Mouse (Mus musculus) testis, adult 2 months (tissue): ENCODE data around the gene Cotl1.

ENCODE experiments used
- CTCF ChIP-seq: fragments of 200-500 bp; IDR thresholded peaks from 2 replicates; pipeline ENCODE4 v1.5.1; 2012; ENCODE audit warnings: low read depth, mild to moderate bottlenecking, inconsistent platforms, low read length, moderate library complexity; ENCODE audit not compliant: control insufficient read depth, insufficient read depth, insufficient replicate concordance
- POLR2A ChIP-seq: fragments of 200-500 bp; IDR thresholded peaks from 2 replicates; pipeline ENCODE4 v1.6.1; 2012; ENCODE audit warnings: low read depth, mild to moderate bottlenecking, inconsistent platforms, low read length, moderate library complexity; ENCODE audit not compliant: control insufficient read depth

DNA sequence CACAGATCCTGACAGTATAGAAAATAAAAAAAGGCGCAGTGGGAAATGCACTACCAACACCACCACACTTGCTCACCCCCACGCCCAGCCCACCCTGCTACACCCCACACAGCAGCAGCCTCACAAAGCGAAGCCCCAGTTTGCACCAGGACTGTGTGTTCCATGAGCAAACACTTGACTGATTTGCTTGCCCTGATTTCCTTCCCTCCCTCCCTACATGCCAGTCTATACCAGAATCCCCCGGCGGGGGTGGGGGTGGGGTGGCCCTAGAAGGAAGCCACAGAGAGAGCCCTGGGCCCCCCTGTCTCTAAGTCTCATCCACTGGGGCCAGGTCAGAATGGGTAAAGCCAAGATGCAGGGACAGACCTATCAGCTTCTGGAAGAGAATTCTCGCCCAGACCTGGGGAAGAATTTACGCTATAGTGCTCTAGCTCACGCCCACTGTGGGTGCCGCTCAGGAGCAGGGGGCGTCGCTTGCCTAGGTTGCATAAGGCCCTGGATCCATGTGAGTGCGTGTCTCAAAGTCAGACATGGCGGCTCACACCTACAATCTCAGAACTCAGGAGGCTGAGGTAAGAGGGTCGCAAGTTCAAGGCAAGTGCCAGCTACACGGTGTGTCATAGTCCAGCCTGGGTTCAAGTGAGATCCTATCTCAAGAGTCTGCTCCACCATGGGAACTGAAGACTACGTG lies 7.0 kb upstream of the Cotl1 start:
- TF ChIP-seq CTCF (no peak), POLR2A (no peak)
